Mouse (Mus musculus) cerebellum, adult 2 months (tissue): ENCODE measurements around the gene Sycp2.

Source experiments
- CTCF ChIP-seq: fragments of 200-500 bp; IDR thresholded peaks from 2 replicates; pipeline ENCODE4 v1.5.1; 2011; ENCODE audit warnings: low read depth, mild to moderate bottlenecking, control low read depth, low read length, moderate library complexity, borderline replicate concordance; ENCODE audit not compliant: insufficient read depth
- POLR2A ChIP-seq: fragments of 200-500 bp; IDR thresholded peaks from 2 replicates; pipeline ENCODE4 v1.6.1; 2011; ENCODE audit warnings: low read length, control low read depth, borderline replicate concordance; ENCODE audit not compliant: insufficient read depth

GRCm38 (mm10) chr2:178413481-178414260, 6.2 kb upstream of the Sycp2 start:
- TF ChIP-seq POLR2A, result no peak
- TF ChIP-seq CTCF, result no peak
